Mouse (Mus musculus) lung, embryonic 16.5 days (tissue): ENCODE measurements around the gene Olfr331. TPM values are rescaled to one million over a fixed set of nuclear protein-coding genes. Genes with fewer than 3 reads are reported as not detected.

Experiments used
- ATAC-seq: fragments of 200-750 bp; cut with Nextera tagmentation; 2 replicates; pipeline ENCODE4 v1.8.0; 2017; ENCODE audit warnings: low read depth, mild to moderate bottlenecking, moderate library complexity
- H3K27ac ChIP-seq: fragments of 300-500 bp; sonication (generic); 2 replicates; pipeline ENCODE4 v1.5.1; 2014; ENCODE audit warnings: mild to moderate bottlenecking, control low read depth, low read length
- H3K27me3 ChIP-seq: fragments of 300-500 bp; sonication (generic); 2 replicates; pipeline ENCODE4 v1.6.1; 2014; ENCODE audit warnings: low read depth, low read length, mixed read lengths; ENCODE audit not compliant: control insufficient read depth, insufficient read depth
- H3K36me3 ChIP-seq: fragments of 300-500 bp; sonication (generic); 2 replicates; pipeline ENCODE4 v1.6.1; 2014; ENCODE audit warnings: low read length; ENCODE audit not compliant: control insufficient read depth, insufficient read depth
- H3K4me1 ChIP-seq: fragments of 300-500 bp; sonication (generic); replicated peaks from 2 replicates; pipeline ENCODE4 v1.6.1; 2014; ENCODE audit warnings: low read length, mixed read lengths; ENCODE audit not compliant: control insufficient read depth, insufficient read depth
- H3K4me2 ChIP-seq: fragments of 300-500 bp; sonication (generic); 2 replicates; pipeline ENCODE4 v1.6.1; 2014; ENCODE audit warnings: low read depth, low read length, control low read depth
- H3K4me3 ChIP-seq: fragments of 300-500 bp; sonication (generic); 2 replicates; pipeline ENCODE4 v1.5.1; 2014; ENCODE audit warnings: mild to moderate bottlenecking, low read length, control low read depth
- H3K9ac ChIP-seq: fragments of 300-500 bp; sonication (generic); 2 replicates; pipeline ENCODE4 v1.6.1; 2014; ENCODE audit warnings: low read length, control low read depth
- H3K9me3 ChIP-seq: fragments of 300-500 bp; sonication (generic); 2 replicates; pipeline ENCODE4 v1.6.1; 2016; ENCODE audit warnings: low read length; ENCODE audit not compliant: control insufficient read depth
- whole genome bisulfite sequencing: fragments of 180-500 bp; shearing (Covaris S2); extraction: QIAGEN DNeasy Blood & Tissue Kit; methylation state at CpG from one replicate; pipeline ENCODE4 v1.1.7; 2014; 5-methylcytosine and 5-hydroxymethylcytosine counted together
- polyA plus RNA-seq: library from polyadenylated mRNA; unstranded; fragments of >200 nt; fragmentation: Nextera tagmentation; extraction: Ambion mirVana; gene quantifications from 2 replicates; pipeline ENCODE4 v1.2.1, GENCODE M21; 2015

The Olfr331 gene
- polyA plus RNA-seq, 1 experiment from 2014 or later = not detected

DNA sequence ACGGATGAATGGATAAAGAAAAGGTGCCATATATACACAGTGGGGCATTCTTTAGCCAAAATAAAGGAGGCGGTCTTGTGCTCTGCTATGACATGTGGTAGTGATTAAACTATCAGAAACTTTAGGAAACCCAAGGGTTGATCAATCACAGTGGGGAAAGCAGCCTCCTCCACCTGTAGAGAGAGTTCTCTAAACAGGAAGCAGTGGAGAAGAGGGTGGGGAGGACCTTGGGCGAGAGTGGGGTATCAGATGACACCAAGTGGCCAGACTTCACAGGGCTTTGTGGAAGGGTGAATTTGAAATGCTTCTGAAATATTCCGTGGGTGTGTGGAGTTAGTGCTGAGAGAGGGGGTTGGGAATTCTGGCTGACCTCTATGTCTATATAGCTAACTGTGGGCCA is 48.8 kb downstream of the Olfr331 start:
- Histone ChIP-seq H3K9ac (no peak overlapping the region), H3K4me1 (no peaks in the 10 kb centered on the region), H3K9me3 (no peaks in the 10 kb centered on the region), H3K4me3 (no peak overlapping the region), H3K36me3 (no peaks in the 10 kb centered on the region), H3K4me2 (no peak overlapping the region), H3K27ac (no peak overlapping the region), H3K27me3 (no peaks in the 10 kb centered on the region)
- WGBS = 35% methylated on average over 4 of the region's 4 CpGs
- ATAC-seq = no peak

DNA sequence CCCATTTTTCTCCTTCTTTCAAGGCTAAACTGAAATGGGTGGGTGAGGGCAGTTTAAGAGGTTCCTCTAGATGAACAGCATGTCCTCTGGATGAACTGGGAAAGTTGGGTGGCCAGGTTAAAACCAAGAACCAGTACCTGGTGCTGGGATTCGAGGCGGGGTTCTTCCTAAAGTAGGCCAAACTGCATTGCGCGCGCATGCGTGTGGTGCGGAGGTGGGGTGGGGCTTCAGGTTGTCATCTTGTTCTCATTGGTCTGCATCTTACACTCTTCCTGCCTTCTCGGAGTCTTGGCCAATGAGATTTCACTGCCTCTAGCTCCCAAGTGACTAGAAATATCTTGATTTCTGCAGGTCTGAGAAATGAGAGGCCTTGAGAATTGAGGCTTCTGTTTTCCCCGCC is 49.6 kb downstream of the Olfr331 start, which contains the start of gene Lypd9:
Lypd9 (minus strand) TSS at position 165 of the 400 bp plus-strand sequence.
- WGBS = 93% methylated on average over 9 of the region's 9 CpGs
- Histone ChIP-seq H3K27ac (no peak within 1 kb of the TSS), H3K4me2 (no peak within 1 kb of the TSS), H3K9me3 (no peaks in the 10 kb centered on the region), H3K4me1 (no peaks in the 10 kb centered on the region), H3K4me3 (no peak within 1 kb of the TSS), H3K27me3 (no peaks in the 10 kb centered on the region), H3K9ac (no peak within 1 kb of the TSS), H3K36me3 (no peaks in the 10 kb centered on the region)
- ATAC-seq = no peak

Other genes starting within 250 kb of the Olfr331 start
- 0.10 TPM in 1 of 2 replicates, not detected in the other for gene 4930438A08Rik, start 227.8 kb downstream of the Olfr331 start, polyA plus RNA-seq
- 23.0 and 24.4 TPM in 2 replicates for gene Zfp692, start 195.5 kb downstream of the Olfr331 start, polyA plus RNA-seq
- 35.4 and 37.6 TPM in 2 replicates for gene Zfp672, start 172.2 kb downstream of the Olfr331 start, polyA plus RNA-seq
- gene Sh3bp5l, start 171.8 kb downstream of the Olfr331 start, polyA plus RNA-seq = 35.1 and 36.9 TPM in 2 replicates
- 0.33 TPM in 1 of 2 replicates, not detected in the other for gene Lypd8, start 123.5 kb downstream of the Olfr331 start, polyA plus RNA-seq
- gene 1810065E05Rik, start 81.5 kb downstream of the Olfr331 start, polyA plus RNA-seq = not detected in 2 replicates
- not detected in 2 replicates for gene Gm12253, start 70.0 kb downstream of the Olfr331 start, polyA plus RNA-seq
- not detected in 2 replicates for gene Lypd9, start 49.6 kb downstream of the Olfr331 start, polyA plus RNA-seq
- gene Olfr30, start 40.3 kb downstream of the Olfr331 start, polyA plus RNA-seq = not detected in 2 replicates
- 0.14 and 0.19 TPM in 2 replicates for gene Olfr332, start 10.0 kb downstream of the Olfr331 start, polyA plus RNA-seq
- not detected in 2 replicates for gene Olfr330, start 32.3 kb upstream of the Olfr331 start, polyA plus RNA-seq
- not detected in 2 replicates for gene Olfr329-ps, start 43.9 kb upstream of the Olfr331 start, polyA plus RNA-seq
- 0.05 TPM in 1 of 2 replicates, not detected in the other for gene Olfr328, start 53.1 kb upstream of the Olfr331 start, polyA plus RNA-seq
- gene Olfr224, start 68.0 kb upstream of the Olfr331 start, polyA plus RNA-seq = not detected in 2 replicates
- not detected in 2 replicates for gene Olfr325, start 75.2 kb upstream of the Olfr331 start, polyA plus RNA-seq
- gene Olfr324, start 92.5 kb upstream of the Olfr331 start, polyA plus RNA-seq = not detected in 2 replicates
- gene 2210407C18Rik, start 113.5 kb upstream of the Olfr331 start, polyA plus RNA-seq = not detected in 2 replicates
- not detected in 2 replicates for gene Olfr323, start 127.9 kb upstream of the Olfr331 start, polyA plus RNA-seq
- 0.09 and 0.19 TPM in 2 replicates for gene Trim58, start 137.9 kb upstream of the Olfr331 start, polyA plus RNA-seq
- not detected in 2 replicates for gene Olfr322, start 156.2 kb upstream of the Olfr331 start, polyA plus RNA-seq
- not detected in 2 replicates for gene Olfr320, start 178.5 kb upstream of the Olfr331 start, polyA plus RNA-seq
- not detected in 2 replicates for gene Olfr319, start 196.6 kb upstream of the Olfr331 start, polyA plus RNA-seq
- gene Olfr318, start 221.4 kb upstream of the Olfr331 start, polyA plus RNA-seq = not detected in 2 replicates
- not detected in 2 replicates for gene Olfr317, start 236.6 kb upstream of the Olfr331 start, polyA plus RNA-seq